Mouse (Mus musculus): ENCODE results near the gene Slc12a5.
A peak's percentile ranks its signal among the peaks of the same experiment; 100 is the strongest.

DNA sequence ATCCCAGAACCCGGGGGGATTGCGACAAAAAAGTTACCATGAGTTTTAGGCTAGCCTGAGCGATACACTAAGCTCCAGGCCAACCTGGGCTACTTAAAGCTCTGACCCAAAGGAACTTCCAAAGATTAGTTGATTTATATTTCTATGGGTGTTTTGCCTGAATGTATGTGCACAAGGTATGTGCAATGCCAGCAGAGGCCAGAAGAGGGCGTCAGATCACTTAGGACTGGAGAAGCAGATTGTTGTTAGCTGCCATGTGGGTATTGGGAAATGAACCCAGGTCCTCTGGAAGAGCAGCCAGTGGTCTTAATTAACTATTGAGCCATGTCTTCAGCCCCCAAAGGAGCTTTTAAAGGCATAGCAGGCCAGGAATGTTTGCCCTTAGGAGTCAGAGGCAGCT is 8.9 kb upstream of the Slc12a5 start:
- no peak for TF ChIP-seq EP300 (IDR thresholded peaks at IDR 0.05; ENCODE audit: low read depth)
- peak; percentile 49 for TF ChIP-seq CTCF (IDR thresholded peaks at IDR 0.05; ENCODE audit: low read depth)
